Mouse (Mus musculus) heart, embryonic 14.5 days (tissue): Measurements from ENCODE around the gene Crygn. TPM values are rescaled to one million over a fixed set of nuclear protein-coding genes. Genes with fewer than 3 reads are reported as not detected.

ENCODE experiments used
- ATAC-seq: fragments of 200-750 bp; cut with Nextera tagmentation; 2 replicates; pipeline ENCODE4 v1.8.0; 2017; ENCODE audit warnings: low read depth, moderate TSS enrichment; ENCODE audit not compliant: insufficient number of reproducible peaks, insufficient read depth, low FRiP score
- H3K27ac ChIP-seq, 2 experiments: fragments of 200-500 bp in 1 of 2; fragments of 300-500 bp in 1 of 2; sonication (generic) in 1 of 2; replicated peaks in 1 of 2; 2 replicates each; pipeline ENCODE4 v1.5.1; 2012 to 2014; ENCODE audit warnings: low read depth in 2 of 2, low read length in 2 of 2, control low read depth in 1 of 2, mild to moderate bottlenecking in 1 of 2, mixed read lengths in 1 of 2; ENCODE audit not compliant: control insufficient read depth in 1 of 2, insufficient read depth in 1 of 2
- H3K27me3 ChIP-seq: fragments of 300-500 bp; sonication (generic); 2 replicates; pipeline ENCODE4 v1.6.1; 2014; ENCODE audit warnings: mild to moderate bottlenecking, low read length, control low read depth; ENCODE audit not compliant: control insufficient read depth, insufficient read depth
- H3K36me3 ChIP-seq: fragments of 300-500 bp; sonication (generic); 2 replicates; pipeline ENCODE4 v1.6.1; 2014; ENCODE audit warnings: mild to moderate bottlenecking, control low read depth, low read length, mixed read lengths; ENCODE audit not compliant: control insufficient read depth, insufficient read depth
- H3K4me1 ChIP-seq, 2 experiments: fragments of 200-500 bp in 1 of 2; fragments of 300-500 bp in 1 of 2; sonication (generic) in 1 of 2; 2 replicates each; pipeline ENCODE4 v1.6.1; 2012 to 2014; ENCODE audit warnings: low read length in 2 of 2, control low read depth in 1 of 2, mixed read lengths in 1 of 2; ENCODE audit not compliant: control insufficient read depth in 2 of 2, insufficient read depth in 2 of 2
- H3K4me2 ChIP-seq: fragments of 300-500 bp; sonication (generic); 2 replicates; pipeline ENCODE4 v1.6.1; 2014; ENCODE audit warnings: mild to moderate bottlenecking, low read length
- H3K4me3 ChIP-seq, 2 experiments: fragments of 200-500 bp in 1 of 2; fragments of 300-500 bp in 1 of 2; sonication (generic) in 1 of 2; 2 replicates each; pipeline ENCODE4 v1.5.1; 2012 to 2014; ENCODE audit warnings: low read length in 2 of 2, mild to moderate bottlenecking in 2 of 2, control low read depth in 1 of 2, low read depth in 1 of 2, moderate library complexity in 1 of 2; ENCODE audit not compliant: control insufficient read depth in 1 of 2, insufficient read depth in 1 of 2
- H3K9ac ChIP-seq: fragments of 300-500 bp; sonication (generic); 2 replicates; pipeline ENCODE4 v1.6.1; 2014; ENCODE audit warnings: mild to moderate bottlenecking, low read length
- H3K9me3 ChIP-seq: fragments of 300-500 bp; sonication (generic); 2 replicates; pipeline ENCODE4 v1.6.1; 2016; ENCODE audit warnings: low read length, control low read depth; ENCODE audit not compliant: control insufficient read depth
- WGBS: fragments of 180-500 bp; shearing (Covaris S2); extraction: QIAGEN DNeasy Blood & Tissue Kit; methylation state at CpG from one replicate; pipeline ENCODE4 v1.1.7; 2014; 5-methylcytosine and 5-hydroxymethylcytosine counted together
- polyA plus RNA-seq: library from polyadenylated mRNA; unstranded; fragments of >200 nt; fragmentation: Nextera tagmentation; extraction: Ambion mirVana; gene quantifications from 2 replicates; pipeline ENCODE4 v1.2.1, GENCODE M21; 2014

The Crygn gene
- polyA plus RNA-seq: 1.5 TPM in 1 of 2 replicates, not detected in the other

GRCm38 (mm10) chr5:24757816-24758215, at the start of gene Crygn:
Gene Crygn, minus strand, starts transcription at chr5:24758008.
- WGBS: 42% methylated on average over 18 of the region's 18 CpGs
- Histone ChIP-seq H3K4me2 (no peak within 1 kb of the TSS), H3K4me1 (peaks cover 0 to 2% of the 10 kb centered on the region in 2 experiments; a peak in 1 of 4 replicates), H3K9ac (no peak within 1 kb of the TSS), H3K27ac (no peak within 1 kb of the TSS), H3K9me3 (no peaks in the 10 kb centered on the region), H3K27me3 (no peaks in the 10 kb centered on the region), H3K4me3 (no peak within 1 kb of the TSS), H3K36me3 (no peaks in the 10 kb centered on the region)
- no peak for ATAC-seq

GRCm38 (mm10) chr5:24805222-24805621, 47.4 kb upstream of the Crygn start:
- 77% methylated on average over 6 of the region's 6 CpGs for WGBS
- Histone ChIP-seq H3K4me2 (no peak overlapping the region), H3K4me1 (peaks cover 0 to 7% of the 10 kb centered on the region in 2 experiments; a peak in 1 of 4 replicates), H3K27ac (no peak overlapping the region), H3K36me3 (peaks cover 86% of the 10 kb centered on the region), H3K4me3 (no peak overlapping the region), H3K27me3 (no peaks in the 10 kb centered on the region), H3K9me3 (no peaks in the 10 kb centered on the region), H3K9ac (no peak overlapping the region)
- ATAC-seq: no peak

- 82% methylated on average over 8 of the region's 8 CpGs for WGBS
- ATAC-seq: no peak
- no peaks in the 10 kb centered on the region for H3K27me3 ChIP-seq
- H3K9me3 ChIP-seq: no peaks in the 10 kb centered on the region
- no peak overlapping the region for H3K9ac ChIP-seq
- H3K36me3 ChIP-seq: peaks cover 81% of the 10 kb centered on the region
- no peak overlapping the region for H3K4me2 ChIP-seq
- no peak overlapping the region for H3K4me3 ChIP-seq
- peaks cover 0 to 7% of the 10 kb centered on the region in 2 experiments; a peak in 1 of 4 replicates for H3K4me1 ChIP-seq
- no peak overlapping the region; a peak in 1 of 4 replicates for H3K27ac ChIP-seq
Observed at GRCm38 (mm10) chr5:24804661-24805060, 46.9 kb upstream of the Crygn start.

GRCm38 (mm10) chr5:24801841-24802624, 44.2 kb upstream of the Crygn start:
- Histone ChIP-seq H3K27ac (no peak overlapping the region; a peak in 1 of 4 replicates), H3K4me1 (peaks cover 7 to 10% of the 10 kb centered on the region in 2 experiments; a peak in 3 of 4 replicates), H3K9me3 (no peaks in the 10 kb centered on the region), H3K4me2 (no peak overlapping the region), H3K27me3 (no peaks in the 10 kb centered on the region), H3K36me3 (peaks cover 56% of the 10 kb centered on the region), H3K9ac (0 out of 2 replicates have a peak overlapping the region, but pooled peaks have one; percentile 8), H3K4me3 (no peak overlapping the region)
- 41% methylated on average over 6 of the region's 6 CpGs for WGBS
- no peak for ATAC-seq

- Histone ChIP-seq H3K9ac (no peak overlapping the region), H3K27me3 (no peaks in the 10 kb centered on the region), H3K4me1 (peaks cover 7 to 10% of the 10 kb centered on the region in 2 experiments; a peak in 3 of 4 replicates), H3K36me3 (peaks cover 40% of the 10 kb centered on the region), H3K4me3 (no peak overlapping the region), H3K27ac (no peak overlapping the region), H3K9me3 (no peaks in the 10 kb centered on the region), H3K4me2 (no peak overlapping the region)
- no peak for ATAC-seq
Observed at GRCm38 (mm10) chr5:24800416-24800815, 42.6 kb upstream of the Crygn start.

GRCm38 (mm10) chr5:24798639-24799038, 40.8 kb upstream of the Crygn start:
- Histone ChIP-seq H3K27ac (no peak overlapping the region), H3K9ac (no peak overlapping the region), H3K9me3 (no peaks in the 10 kb centered on the region), H3K4me2 (no peak overlapping the region), H3K36me3 (peaks cover 22% of the 10 kb centered on the region), H3K4me3 (no peak overlapping the region), H3K4me1 (peaks cover 7 to 10% of the 10 kb centered on the region in 2 experiments; a peak in 3 of 4 replicates), H3K27me3 (no peaks in the 10 kb centered on the region)
- 0 out of 2 replicates have a peak, but pooled peaks have one; percentile 48 for ATAC-seq
- 34% methylated on average over 10 of the region's 10 CpGs for WGBS

GRCm38 (mm10) chr5:24797858-24798257, 40.0 kb upstream of the Crygn start:
- 57% methylated on average over 7 of the region's 7 CpGs for WGBS
- peaks cover 14% of the 10 kb centered on the region for H3K36me3 ChIP-seq
- H3K4me2 ChIP-seq: no peak overlapping the region
- no peak overlapping the region for H3K9ac ChIP-seq
- H3K27ac ChIP-seq: no peak overlapping the region
- H3K4me3 ChIP-seq: no peak overlapping the region
- no peaks in the 10 kb centered on the region for H3K9me3 ChIP-seq
- no peak for ATAC-seq
- no peaks in the 10 kb centered on the region for H3K27me3 ChIP-seq
- H3K4me1 ChIP-seq: peaks cover 7 to 10% of the 10 kb centered on the region in 2 experiments; a peak in 3 of 4 replicates
